Mouse (Mus musculus): ENCODE results near the gene Fam129b. TPM values are rescaled to one million over a fixed set of nuclear protein-coding genes. Genes with fewer than 3 reads are reported as not detected.

Gene Fam129b
- total RNA-seq (2012; rRNA removed): 0.55 and 0.80 TPM in 2 replicates
- 0.19 and 0.26 TPM in 2 replicates for total RNA-seq (2014; rRNA removed)
- polyA plus RNA-seq (2012; ENCODE audit: insufficient read length, low read depth): 0.49 and 0.50 TPM in 2 replicates

DNA sequence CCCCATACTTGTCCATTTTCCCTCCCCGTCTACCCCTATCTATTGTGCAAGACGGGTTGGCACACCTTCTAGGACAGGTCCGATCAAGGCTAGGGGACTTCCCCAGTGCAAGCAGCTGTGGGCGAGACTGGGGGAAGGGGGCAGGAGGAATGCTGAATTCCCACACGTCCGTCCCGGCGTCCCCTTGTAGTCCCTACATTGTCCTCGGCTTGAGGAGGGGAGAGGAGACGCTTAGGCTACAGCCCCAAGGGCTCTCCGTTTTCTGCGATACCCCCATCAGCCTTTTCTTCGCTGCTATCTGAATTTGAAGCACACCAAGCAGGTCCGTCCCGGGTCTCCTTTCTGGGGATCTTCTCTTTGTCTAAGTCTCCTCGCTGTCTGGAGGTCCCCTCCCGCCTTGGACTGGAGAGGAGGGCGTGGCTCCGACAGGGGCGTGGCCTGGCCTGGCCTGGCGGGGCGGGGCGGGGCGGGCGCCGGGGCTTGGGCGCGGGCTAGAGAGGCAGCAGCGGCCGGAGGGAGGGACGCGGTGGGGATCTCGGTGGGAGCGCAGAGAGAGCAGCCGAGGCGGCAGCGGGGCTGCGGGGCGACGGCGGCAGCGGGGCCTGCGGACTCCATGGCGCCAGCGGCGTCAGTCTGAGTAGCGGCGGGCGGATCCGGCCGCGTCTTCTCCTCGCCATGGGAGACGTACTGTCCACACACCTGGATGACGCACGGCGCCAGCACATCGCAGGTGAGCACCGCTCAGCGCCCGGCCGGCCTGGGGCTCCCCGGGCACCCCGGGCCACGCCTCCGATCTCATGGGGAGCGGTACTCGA is at the start of gene Fam129b:
Fam129b (plus strand) TSS at position 440 of the 815 bp plus-strand sequence.
- Histone ChIP-seq H3K36me3 (replicated peaks in 1 of 2; ENCODE audit: control insufficient read depth in 1 of 2, insufficient read depth in 1 of 2, low read length in 1 of 2) (peaks cover 0 to 23% of the 10 kb centered on the region in 2 experiments), H3K27ac (ENCODE audit: insufficient read depth, low read depth) (no peak within 1 kb of the TSS), H3K9me3 (replicated peaks; ENCODE audit: low read length) (no peaks in the 10 kb centered on the region), H3K4me3 (replicated peaks in 1 of 3; ENCODE audit: low read depth in 2 of 3, low read length in 2 of 3, poor library complexity in 1 of 3) (peak within 1 kb of the TSS; percentile 8 to 69 (median 45)), H3K27me3 (replicated peaks) (peaks cover 3% of the 10 kb centered on the region), H3K4me2 (ENCODE audit: insufficient read depth, low read depth, poor library complexity, severe bottlenecking) (peak within 1 kb of the TSS; percentile 91), H3K9ac (ENCODE audit: insufficient read depth, low read depth) (peak within 1 kb of the TSS; percentile 7; the same call in 1 of the 2 replicates), H3K79me2 (replicated peaks; ENCODE audit: control insufficient read depth, extremely low read depth, insufficient read depth, poor library complexity, severe bottlenecking) (no peaks in the 10 kb centered on the region), H3K4me1 (ENCODE audit: control insufficient read depth in 1 of 2, insufficient read depth in 2 of 2) (peaks cover 14 to 31% of the 10 kb centered on the region in 2 experiments)
- dilution Hi-C loops (cut with MboI; ENCODE audit: extremely low pct_ligation_motif_present, extremely low pct_unique_long_range_greater_than_20kb, low sequenced_read_pairs): no loop called here
- in situ Hi-C loops (cut with MboI; ENCODE audit: low pct_ligation_motif_present, low pct_unique_long_range_greater_than_20kb, low sequenced_read_pairs): loop anchor here (5.0 kb wide), 1 partner anchor 36 kb away; no protein-coding TSS in a partner anchor
- peak; percentile 51 for DNase-seq (ENCODE audit: extremely low read depth)
- TF ChIP-seq MXI1 (IDR thresholded peaks at IDR 0.05; ENCODE audit: low read depth, low read length) (0 out of 2 replicates have a peak, but pooled peaks have one; percentile 26), CHD2 (IDR thresholded peaks at IDR 0.05; ENCODE audit: low read length) (peak; percentile 42; the same call in 1 of the 2 replicates), PAX5 (IDR thresholded peaks at IDR 0.05; ENCODE audit: low read length) (no peak)

DNA sequence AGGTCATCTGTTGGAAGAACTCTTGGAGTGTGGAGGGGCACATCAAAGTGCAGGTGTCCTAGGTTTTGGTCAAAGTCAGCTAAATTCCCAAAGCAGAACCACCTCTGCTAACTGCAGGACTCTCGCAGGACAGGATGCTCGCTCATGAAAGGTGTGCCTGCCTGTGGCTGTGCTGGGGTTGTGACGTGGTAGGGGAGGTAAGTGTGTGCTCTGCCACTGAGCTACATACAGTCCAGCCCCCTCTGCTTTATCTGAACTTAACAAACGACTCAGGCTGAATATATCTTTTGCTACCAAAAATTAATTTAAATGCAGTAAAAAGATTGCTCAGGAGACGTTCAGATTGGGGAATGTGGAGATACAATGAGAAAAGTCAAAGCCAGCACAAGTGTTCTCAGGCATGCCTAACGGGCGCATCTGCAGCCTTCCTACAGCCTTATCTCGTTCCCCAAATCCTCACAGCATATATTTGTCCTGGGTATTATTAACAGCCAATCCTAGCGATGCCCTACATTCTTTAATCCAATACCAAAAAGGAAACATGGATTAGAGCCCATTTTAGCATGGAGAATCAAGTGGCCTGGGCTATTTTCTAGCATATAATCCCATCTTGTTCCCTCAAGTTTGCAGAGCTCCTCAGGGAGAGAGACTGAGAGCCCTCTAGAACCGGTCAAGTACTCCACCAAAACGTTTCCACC is 46.8 kb upstream of the Fam129b start:
- Histone ChIP-seq H3K9me3 (replicated peaks; ENCODE audit: low read length) (no peaks in the 10 kb centered on the region), H3K79me2 (replicated peaks; ENCODE audit: control insufficient read depth, extremely low read depth, insufficient read depth, poor library complexity, severe bottlenecking) (no peaks in the 10 kb centered on the region), H3K27ac (ENCODE audit: insufficient read depth, low read depth) (no peak overlapping the region), H3K36me3 (replicated peaks in 1 of 2; ENCODE audit: control insufficient read depth in 1 of 2, insufficient read depth in 1 of 2, low read length in 1 of 2) (peaks cover 0 to 2% of the 10 kb centered on the region in 2 experiments), H3K4me3 (replicated peaks in 1 of 3; ENCODE audit: low read depth in 2 of 3, low read length in 2 of 3, poor library complexity in 1 of 3) (no peak overlapping the region), H3K4me1 (ENCODE audit: control insufficient read depth in 1 of 2, insufficient read depth in 2 of 2) (peaks cover 0 to 30% of the 10 kb centered on the region in 2 experiments; a peak in 2 of 4 replicates), H3K4me2 (ENCODE audit: insufficient read depth, low read depth, poor library complexity, severe bottlenecking) (no peak overlapping the region), H3K9ac (ENCODE audit: insufficient read depth, low read depth) (no peak overlapping the region), H3K27me3 (replicated peaks) (no peaks in the 10 kb centered on the region)
- dilution Hi-C loops (cut with MboI; ENCODE audit: extremely low pct_ligation_motif_present, extremely low pct_unique_long_range_greater_than_20kb, low sequenced_read_pairs): no loop called here
- no peak for DNase-seq (ENCODE audit: extremely low read depth)
- TF ChIP-seq CHD1 (IDR thresholded peaks at IDR 0.05; ENCODE audit: low read depth, low read length) (no peak), NRF1 (IDR thresholded peaks at IDR 0.05; ENCODE audit: low read depth, low read length) (no peak), IRF4 (IDR thresholded peaks at IDR 0.05; ENCODE audit: low read depth, low read length) (no peak), RAD21 (IDR thresholded peaks at IDR 0.05; ENCODE audit: low read depth, low read length) (no peak), MAFK (IDR thresholded peaks at IDR 0.05; ENCODE audit: insufficient replicate concordance, low read length) (no peak), GABPA (IDR thresholded peaks at IDR 0.05; ENCODE audit: insufficient replicate concordance, low read depth, low read length) (no peak), CHD2 (IDR thresholded peaks at IDR 0.05; ENCODE audit: low read length) (no peak), TBP (conservative IDR thresholded peaks at IDR 0.05; ENCODE audit: low read depth, low read length) (no peak), KAT2A (IDR thresholded peaks at IDR 0.05; ENCODE audit: insufficient replicate concordance, low read length) (no peak), HCFC1 (IDR thresholded peaks at IDR 0.05; ENCODE audit: low read depth, low read length) (no peak), ZC3H11A (IDR thresholded peaks at IDR 0.05; ENCODE audit: low read depth, low read length) (no peak), MXI1 (IDR thresholded peaks at IDR 0.05; ENCODE audit: low read depth, low read length) (no peak), ZMIZ1 (IDR thresholded peaks at IDR 0.05; ENCODE audit: low read depth, low read length) (no peak), POLR2A (IDR thresholded peaks at IDR 0.05; ENCODE audit: low read depth, low read length) (no peak)
- in situ Hi-C loops (cut with MboI; ENCODE audit: low pct_ligation_motif_present, low pct_unique_long_range_greater_than_20kb, low sequenced_read_pairs): no loop called here
